ENCODE assay signal across 9 mouse cellular contexts in genomic region chr7:6194129-6194528, GRCm38 (mm10). TPM values are rescaled to one million over a fixed set of nuclear protein-coding genes. Genes with fewer than 3 reads are reported as not detected.
DNase-seq lines count a peak whose midpoint lies in the region; ATAC-seq lines count a peak whose summit lies in the region.
"Had no signal": no experiment of that assay in that cellular context is flagged by ENCODE, and none has a peak within 500 bp of the region (broad histone marks: within the 10 kb centered on the region; RNA-seq: fewer than 3 reads in every experiment).

No protein-coding gene starts in this region.

- DNase-seq in CD8-positive naive resting alpha-beta T cell, adult 2 months (ENCODE audit: low read depth in 2 of 2, low spot score in 2 of 2), result peak; percentile 49 to 60
- peak; percentile 59 for DNase-seq in T-cell, adult 2 months (ENCODE audit: low spot score)
- peak; percentile 68 for DNase-seq in embryo, embryonic 10 days (ENCODE audit: low spot score)
- DNase-seq in heart, adult 8-10 months (ENCODE audit: low spot score), result peak; percentile 44
- peak; percentile 13 for DNase-seq in ovary, adult 18-20 months (ENCODE audit: low spot score)
- DNase-seq in thymus, postnatal 4 days, result peak; percentile 75

- H3K27ac ChIP-seq in kidney, embryonic 16.5 days (ENCODE audit: low read length), result no peak overlapping the region
- H3K27ac ChIP-seq in lung, embryonic 16.5 days (ENCODE audit: low read length), result no peak overlapping the region

- ATAC-seq in kidney, embryonic 16.5 days (ENCODE audit: low FRiP score, low TSS enrichment), result peak; percentile 81
- ATAC-seq in lung, embryonic 16.5 days (ENCODE audit: low read depth), result peak; percentile 64

- no peaks in the 10 kb centered on the region for H3K4me1 ChIP-seq in kidney, embryonic 16.5 days (ENCODE audit: insufficient read depth, low read length)
- no peaks in the 10 kb centered on the region for H3K4me1 ChIP-seq in lung, embryonic 16.5 days (replicated peaks; ENCODE audit: control insufficient read depth, insufficient read depth, low read length)

- no peaks in the 10 kb centered on the region for H3K9me3 ChIP-seq in kidney, embryonic 16.5 days (ENCODE audit: low read length)
- no peaks in the 10 kb centered on the region for H3K9me3 ChIP-seq in lung, embryonic 16.5 days (ENCODE audit: control insufficient read depth, low read length)

- H3K36me3 ChIP-seq in kidney, embryonic 16.5 days (ENCODE audit: insufficient read depth, low read length), result peaks cover 13% of the 10 kb centered on the region
- H3K36me3 ChIP-seq in lung, embryonic 16.5 days (ENCODE audit: control insufficient read depth, insufficient read depth, low read length), result peaks cover 4% of the 10 kb centered on the region; the same call in 1 of the 2 replicates

- no peak overlapping the region for H3K4me2 ChIP-seq in kidney, embryonic 16.5 days (replicated peaks; ENCODE audit: low read depth, low read length)
- no peak overlapping the region for H3K4me2 ChIP-seq in lung, embryonic 16.5 days (ENCODE audit: low read depth, low read length)

- H3K4me3 ChIP-seq in kidney, embryonic 16.5 days (ENCODE audit: low read length), result no peak overlapping the region
- H3K4me3 ChIP-seq in lung, embryonic 16.5 days (ENCODE audit: low read length), result no peak overlapping the region

- no peaks in the 10 kb centered on the region for H3K27me3 ChIP-seq in kidney, embryonic 16.5 days (ENCODE audit: insufficient read depth, low read length)
- no peaks in the 10 kb centered on the region for H3K27me3 ChIP-seq in lung, embryonic 16.5 days (ENCODE audit: control insufficient read depth, insufficient read depth, low read depth, low read length)

- WGBS in kidney, embryonic 16.5 days, result 18% methylated on average over 5 of the region's 5 CpGs
- WGBS in lung, embryonic 16.5 days, result 19% methylated on average over 5 of the region's 5 CpGs

- H3K9ac ChIP-seq in kidney, embryonic 16.5 days (replicated peaks; ENCODE audit: low read length), result no peak overlapping the region
- H3K9ac ChIP-seq in lung, embryonic 16.5 days (ENCODE audit: low read length), result no peak overlapping the region

RNA-seq across cellular contexts. Expression of gene Galp, which starts 2.8 kb away (rescaled TPM):
- total RNA-seq in heart, adult 8-10 months (2022), result not detected
- polyA plus RNA-seq in kidney, embryonic 16.5 days (2015; fragmentation: Nextera tagmentation; extraction: Ambion mirVana), result not detected in 2 replicates
- polyA plus RNA-seq in lung, embryonic 16.5 days (2015; fragmentation: Nextera tagmentation; extraction: Ambion mirVana), result not detected in 2 replicates

RNA-seq across cellular contexts. Expression of gene Zfp444, which starts 22.1 kb away (rescaled TPM):
- total RNA-seq in heart, adult 8-10 months (2022), result 10 to 100 TPM in 2 of 4 experiments, 1 to 10 TPM in 2; 7.0 to 10.3 (median 9.9) TPM
- polyA plus RNA-seq in kidney, embryonic 16.5 days (2015; fragmentation: Nextera tagmentation; extraction: Ambion mirVana), result 69.9 and 73.5 TPM in 2 replicates
- polyA plus RNA-seq in lung, embryonic 16.5 days (2015; fragmentation: Nextera tagmentation; extraction: Ambion mirVana), result 48.4 and 53.1 TPM in 2 replicates

RNA-seq across cellular contexts. Expression of gene Zscan5b, which starts 27.9 kb away (rescaled TPM):
- not detected for total RNA-seq in heart, adult 8-10 months (2022)
- not detected in 2 replicates for polyA plus RNA-seq in kidney, embryonic 16.5 days (2015; fragmentation: Nextera tagmentation; extraction: Ambion mirVana)
- polyA plus RNA-seq in lung, embryonic 16.5 days (2015; fragmentation: Nextera tagmentation; extraction: Ambion mirVana), result not detected in 2 replicates
- polyA plus RNA-seq: large intestine, adult 2 months had no signal

RNA-seq across cellular contexts. Expression of gene Zfp787, which starts 38.3 kb away (rescaled TPM):
- total RNA-seq in heart, adult 8-10 months (2022), result 10 to 100 TPM; 24.7 to 29.4 (median 28.0) TPM
- polyA plus RNA-seq in kidney, embryonic 16.5 days (2015; fragmentation: Nextera tagmentation; extraction: Ambion mirVana), result 27.7 and 31.8 TPM in 2 replicates
- 22.6 and 23.0 TPM in 2 replicates for polyA plus RNA-seq in lung, embryonic 16.5 days (2015; fragmentation: Nextera tagmentation; extraction: Ambion mirVana)

RNA-seq across cellular contexts. Expression of gene Epp13, which starts 58.4 kb away (rescaled TPM):
- not detected for total RNA-seq in heart, adult 8-10 months (2022)
- not detected in 2 replicates for polyA plus RNA-seq in kidney, embryonic 16.5 days (2015; fragmentation: Nextera tagmentation; extraction: Ambion mirVana)
- polyA plus RNA-seq in lung, embryonic 16.5 days (2015; fragmentation: Nextera tagmentation; extraction: Ambion mirVana), result not detected in 2 replicates

Comparison
In these comparisons a context has a peak if more than half of its experiments do, and no peak if none do; other contexts are left out.
1. DNase-seq: peak in every context shown above with its lines; median percentile 75 in thymus, postnatal 4 days; 68 in embryo, embryonic 10 days; 59 in T-cell, adult 2 months; 54 in CD8-positive naive resting alpha-beta T cell, adult 2 months; 44 in heart, adult 8-10 months; 13 in ovary, adult 18-20 months.